Mouse (Mus musculus): Measurements from ENCODE around the gene Sema3c. TPM values are rescaled to one million over a fixed set of nuclear protein-coding genes. Genes with fewer than 3 reads are reported as not detected.

The Sema3c gene
- polyA plus RNA-seq, 1 experiment from 2014 or later: 9.1 TPM

Other genes with a start within 250 kb of the Sema3c start
- not detected in 2 replicates for gene Speer4f2, start 201.1 kb upstream of the Sema3c start, polyA plus RNA-seq (2015; fragmentation: Nextera tagmentation; extraction: Ambion mirVana)
- not detected in 2 replicates for gene Speer4f1, start 98.2 kb upstream of the Sema3c start, polyA plus RNA-seq (2015; fragmentation: Nextera tagmentation; extraction: Ambion mirVana)